Mouse (Mus musculus): ENCODE measurements around the gene Map3k21.
A peak's percentile ranks its signal among the peaks of the same experiment; 100 is the strongest.

Gene Map3k21

DNA sequence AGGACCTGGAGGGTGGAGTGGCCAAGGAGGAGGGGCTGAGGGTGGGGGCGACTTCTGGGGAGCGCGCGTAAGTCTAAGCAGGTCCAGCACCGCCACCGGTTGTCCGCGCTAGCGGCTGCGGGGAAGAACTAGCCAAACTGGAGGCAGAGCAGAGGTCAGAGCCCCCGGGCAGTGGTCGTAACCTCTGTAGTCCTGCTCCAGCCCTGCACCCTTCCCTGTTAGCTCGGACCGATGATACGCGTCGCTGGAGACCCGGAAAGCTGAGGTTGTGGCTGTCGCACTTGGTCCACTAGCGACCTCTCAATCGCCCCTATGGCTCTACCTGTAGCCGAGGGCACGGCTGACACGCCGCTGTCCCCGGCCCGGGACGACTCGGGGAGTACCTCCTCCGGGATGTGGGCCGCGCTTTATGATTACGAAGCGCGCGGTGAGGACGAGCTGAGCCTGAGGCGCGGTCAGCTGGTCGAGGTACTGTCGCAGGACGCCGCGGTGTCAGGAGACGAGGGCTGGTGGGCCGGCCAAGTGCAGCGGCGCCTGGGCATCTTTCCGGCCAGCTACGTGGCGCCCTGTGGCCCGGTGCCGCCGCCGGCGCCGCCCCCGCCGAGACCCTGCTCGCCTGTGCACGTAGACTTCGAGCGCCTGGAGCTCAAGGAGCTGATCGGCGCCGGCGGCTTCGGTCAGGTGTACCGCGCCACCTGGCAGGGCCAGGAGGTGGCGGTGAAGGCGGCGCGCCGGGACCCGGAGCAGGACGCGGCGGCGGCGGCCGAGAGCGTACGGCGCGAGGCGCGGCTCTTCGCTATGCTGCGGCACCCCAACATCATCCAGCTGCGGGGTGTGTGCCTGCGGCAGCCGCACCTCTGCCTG, at the start of gene Map3k21:
Gene Map3k21, plus strand, starts transcription at position 86 of the 864 bp plus-strand sequence.
- no peak for DNase-seq (ENCODE audit: low read depth)

DNA sequence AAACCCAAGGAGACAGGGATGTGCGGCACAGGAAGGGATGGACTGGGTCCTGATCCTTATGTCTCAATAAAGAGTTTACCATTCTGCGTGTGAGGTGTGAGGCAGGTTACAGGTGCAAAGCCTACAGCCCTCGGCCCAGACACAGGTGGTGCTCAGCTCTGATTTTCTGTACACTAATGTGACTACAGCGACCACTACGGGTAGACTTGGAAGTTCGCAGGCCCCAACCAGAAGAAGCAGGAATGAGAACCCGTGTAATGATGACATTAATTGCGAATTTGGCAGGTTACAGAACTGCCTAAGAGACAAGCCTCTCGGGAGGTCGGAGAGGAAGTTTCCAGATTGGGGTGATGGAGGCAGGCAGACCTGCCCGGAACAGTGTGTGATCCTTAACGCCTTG, 44.1 kb upstream of the Map3k21 start:
- no peak for DNase-seq (ENCODE audit: low read depth)

DNA sequence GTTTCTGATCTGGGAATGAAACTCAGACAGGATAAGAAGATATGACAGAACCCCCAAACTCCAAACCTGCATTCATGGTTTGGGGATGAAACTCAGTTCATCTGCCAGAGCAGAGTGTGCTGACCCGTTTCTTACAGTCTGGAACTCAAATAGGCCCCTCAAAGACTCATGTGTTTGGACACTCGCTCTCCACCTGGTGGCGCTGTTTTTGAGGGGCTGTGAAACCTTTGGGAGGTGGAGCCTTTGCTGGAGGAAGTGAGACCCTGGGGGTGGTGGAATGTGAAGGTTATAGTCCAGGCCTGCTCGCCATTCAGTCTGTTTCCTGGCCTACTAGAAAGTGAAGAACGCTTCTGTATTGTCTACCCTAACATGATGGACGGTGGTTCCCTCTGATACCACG, 41.7 kb upstream of the Map3k21 start:
- no peak for DNase-seq (ENCODE audit: low read depth)

DNA sequence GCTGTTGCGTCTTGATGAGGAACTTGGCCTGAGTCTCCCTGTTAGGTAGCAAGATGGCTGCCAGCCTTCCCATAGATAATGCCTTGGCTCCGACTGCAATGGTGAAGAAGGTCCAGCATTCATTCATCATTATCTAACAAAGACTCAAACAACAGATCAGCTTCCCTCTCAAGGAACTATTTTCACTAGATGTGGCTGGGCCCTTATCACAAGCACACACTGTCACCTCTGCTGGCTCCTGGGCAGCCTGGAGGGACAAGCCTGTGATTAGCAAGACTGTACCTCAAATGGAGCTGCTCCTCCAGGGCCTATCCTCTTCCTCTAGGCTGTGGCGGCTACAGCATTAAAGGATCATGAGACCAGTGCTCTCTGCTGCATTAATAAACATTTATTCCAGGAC, 40.5 kb upstream of the Map3k21 start:
- DNase-seq (ENCODE audit: low read depth): no peak

DNA sequence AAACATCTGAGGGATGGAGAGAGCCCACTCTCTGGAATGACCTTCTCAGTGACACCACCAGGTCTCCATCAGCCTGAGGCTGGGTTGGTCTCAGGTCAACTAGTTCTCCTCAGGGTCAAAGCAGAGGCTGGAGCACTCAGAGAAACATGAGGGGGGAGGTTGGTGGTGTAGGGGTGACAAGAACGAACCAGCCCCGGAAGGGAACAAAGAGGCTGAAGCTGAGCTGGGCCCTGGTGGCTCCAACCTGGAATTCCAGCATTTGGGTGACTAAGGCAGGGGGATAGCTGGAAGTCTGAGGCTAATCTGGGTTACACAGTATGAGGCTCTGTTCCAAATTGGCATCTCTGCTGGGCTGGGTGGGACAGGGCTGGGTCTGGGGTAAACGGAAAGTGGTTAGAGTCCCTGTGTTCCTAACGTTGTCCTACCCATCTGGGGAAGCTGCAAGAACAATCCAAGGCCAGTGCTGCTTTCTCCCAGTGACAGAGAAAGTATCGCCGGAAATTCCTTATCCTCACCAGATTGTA, 40.0 kb upstream of the Map3k21 start:
- DNase-seq (ENCODE audit: low read depth): no peak

DNA sequence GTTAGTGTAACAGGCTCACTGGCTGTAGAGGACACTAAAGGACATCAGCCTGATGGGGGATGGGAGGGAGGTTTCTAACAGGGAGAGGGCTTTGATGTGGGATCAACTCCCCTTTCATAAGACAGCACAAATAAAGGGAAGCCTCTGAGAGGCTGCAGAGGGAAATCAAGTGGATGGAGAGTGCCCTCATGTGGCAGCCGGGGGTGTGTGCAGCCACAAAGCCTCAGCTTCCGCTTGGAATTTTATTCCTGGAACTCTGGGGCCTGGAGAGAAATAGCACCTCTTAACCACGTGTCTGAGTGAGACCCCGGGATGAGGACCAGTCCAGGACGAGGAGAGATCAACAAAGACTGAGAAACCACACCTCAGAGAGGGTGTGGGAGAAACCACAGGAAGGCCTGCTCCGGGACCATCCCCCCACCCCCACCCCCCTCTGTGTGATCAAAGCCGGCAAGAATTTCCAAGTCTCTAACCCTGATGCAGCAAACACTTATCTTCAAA, 39.4 kb upstream of the Map3k21 start:
- peak; percentile 35 for DNase-seq (ENCODE audit: low read depth)

DNA sequence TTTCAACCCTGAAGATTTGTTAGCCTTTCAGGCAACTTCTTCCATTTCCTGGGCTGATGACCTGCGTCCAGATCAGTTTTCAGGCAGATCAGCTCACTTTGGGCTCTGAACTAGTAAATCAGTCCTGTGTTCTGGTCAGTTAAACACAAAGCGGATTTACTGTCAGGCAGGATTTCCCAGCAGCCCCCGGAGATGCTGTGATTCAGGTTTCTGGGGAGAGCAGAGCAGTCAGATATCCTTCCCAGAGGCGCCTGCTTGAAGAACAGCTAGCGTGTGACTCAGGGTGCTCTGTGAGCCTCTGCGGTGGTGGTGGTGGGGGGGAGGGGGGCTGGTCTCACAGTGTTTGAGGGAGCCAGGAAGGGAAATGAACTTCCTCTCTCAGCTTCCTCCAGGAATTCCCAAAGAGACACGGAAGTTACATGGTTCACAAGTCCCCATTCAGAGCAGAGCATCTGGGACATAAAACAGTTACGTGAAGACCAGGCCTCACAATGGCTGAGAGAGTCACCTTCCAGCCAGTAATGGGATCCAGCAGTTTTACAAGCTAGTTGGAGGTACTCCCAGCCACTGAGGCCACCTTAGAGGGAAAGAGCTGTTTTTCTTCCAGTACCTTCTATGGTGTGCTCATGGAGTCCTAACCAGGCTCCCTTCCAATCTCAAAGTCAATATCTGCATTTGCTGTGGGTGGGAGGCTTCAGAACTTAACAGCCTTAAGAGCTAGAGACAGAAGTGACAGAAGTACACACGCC, 37.6 kb upstream of the Map3k21 start:
- DNase-seq (ENCODE audit: low read depth): no peak

DNA sequence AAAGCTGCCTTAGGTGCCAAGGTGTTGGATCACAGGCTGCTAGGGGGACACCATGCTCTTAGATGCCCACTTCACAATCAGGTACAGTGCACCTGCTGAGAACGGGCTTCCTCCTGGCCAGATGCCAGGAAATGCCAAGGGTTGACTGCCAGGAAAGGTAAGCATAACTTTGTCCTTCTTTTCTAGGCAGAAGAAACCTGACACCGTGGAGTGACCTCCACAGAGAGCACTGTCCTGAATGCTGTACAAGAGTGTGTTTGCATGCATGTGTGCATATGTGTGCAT, 37.1 kb upstream of the Map3k21 start:
- DNase-seq (ENCODE audit: low read depth): no peak

DNA sequence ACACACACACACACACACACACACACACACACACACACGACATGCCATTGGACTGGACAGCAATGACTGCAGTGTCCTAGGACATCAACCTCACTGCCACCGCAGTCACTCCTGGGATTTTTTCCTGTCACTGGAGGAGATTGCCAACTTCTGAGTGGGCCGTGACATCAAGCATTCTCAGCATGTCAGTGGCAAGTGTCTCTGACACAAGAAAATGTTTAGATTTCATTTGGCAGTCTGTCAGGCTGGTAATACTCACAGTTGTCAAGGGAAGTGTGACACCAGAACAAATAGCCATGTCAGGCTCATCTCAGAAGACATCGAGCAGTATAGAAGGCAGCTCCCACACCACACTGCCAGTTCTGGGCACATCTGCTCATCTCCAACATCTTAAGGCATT, 29.8 kb upstream of the Map3k21 start:
- DNase-seq (ENCODE audit: low read depth): no peak

DNA sequence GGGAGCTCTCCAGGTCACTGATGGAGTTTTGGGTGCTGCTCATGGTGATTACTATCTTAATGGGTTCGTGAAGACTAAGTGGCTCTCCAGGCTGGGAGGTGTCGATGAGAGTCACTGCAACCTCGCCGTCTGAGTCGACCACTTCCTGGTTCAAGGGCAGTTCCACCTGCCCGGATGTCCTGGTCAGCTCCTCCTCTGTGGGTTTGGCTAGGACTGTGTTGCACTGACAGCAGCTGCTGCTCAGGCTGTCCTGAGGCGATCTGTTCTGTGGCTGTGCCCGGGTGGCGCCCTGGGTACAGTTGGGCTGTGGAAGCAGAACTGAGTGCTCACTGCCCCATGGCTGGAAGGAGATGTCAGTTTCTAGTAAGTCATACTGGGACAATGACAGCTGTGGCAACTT, 22.7 kb upstream of the Map3k21 start:
- no peak for DNase-seq (ENCODE audit: low read depth)

DNA sequence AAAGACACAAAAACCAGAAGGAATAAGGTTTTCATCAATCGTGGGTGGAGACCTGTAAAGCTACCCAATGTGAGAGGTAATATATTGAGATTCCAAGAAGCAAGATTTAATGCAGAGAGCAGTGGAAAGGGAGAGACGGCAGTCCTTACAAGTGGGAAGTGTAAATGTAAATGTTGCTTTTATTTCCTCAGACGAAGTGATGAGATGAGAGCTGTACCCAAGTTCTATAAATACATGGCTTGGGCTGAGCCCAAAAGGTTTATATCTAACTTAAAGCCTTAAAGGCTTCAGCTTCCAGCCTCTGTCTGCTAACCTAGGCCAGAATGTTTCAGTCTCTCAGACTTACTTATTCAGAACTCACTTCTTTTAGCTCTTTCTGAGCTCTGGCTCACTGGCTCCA, 20.3 kb upstream of the Map3k21 start:
- no peak for DNase-seq (ENCODE audit: low read depth)

DNA sequence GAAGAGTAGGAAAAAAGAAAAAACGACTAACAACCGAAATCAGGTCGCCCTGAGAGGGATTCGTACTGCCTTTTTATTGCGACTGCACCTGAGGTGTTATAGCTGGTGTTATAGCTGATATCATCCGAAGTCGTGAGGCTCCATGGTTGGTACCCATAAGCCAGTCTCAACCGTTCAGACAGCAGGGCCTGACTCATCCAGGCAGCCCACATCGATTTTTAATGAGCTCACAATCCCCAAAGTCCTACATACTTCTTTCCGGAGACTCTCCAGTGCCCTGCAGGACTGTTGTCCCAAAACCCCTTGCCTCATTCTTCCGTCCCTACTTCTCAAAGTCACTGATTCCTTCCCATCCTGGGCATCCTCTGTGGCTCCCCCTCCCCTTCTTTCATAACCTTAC, 12.9 kb upstream of the Map3k21 start:
- no peak for DNase-seq (ENCODE audit: low read depth)

DNA sequence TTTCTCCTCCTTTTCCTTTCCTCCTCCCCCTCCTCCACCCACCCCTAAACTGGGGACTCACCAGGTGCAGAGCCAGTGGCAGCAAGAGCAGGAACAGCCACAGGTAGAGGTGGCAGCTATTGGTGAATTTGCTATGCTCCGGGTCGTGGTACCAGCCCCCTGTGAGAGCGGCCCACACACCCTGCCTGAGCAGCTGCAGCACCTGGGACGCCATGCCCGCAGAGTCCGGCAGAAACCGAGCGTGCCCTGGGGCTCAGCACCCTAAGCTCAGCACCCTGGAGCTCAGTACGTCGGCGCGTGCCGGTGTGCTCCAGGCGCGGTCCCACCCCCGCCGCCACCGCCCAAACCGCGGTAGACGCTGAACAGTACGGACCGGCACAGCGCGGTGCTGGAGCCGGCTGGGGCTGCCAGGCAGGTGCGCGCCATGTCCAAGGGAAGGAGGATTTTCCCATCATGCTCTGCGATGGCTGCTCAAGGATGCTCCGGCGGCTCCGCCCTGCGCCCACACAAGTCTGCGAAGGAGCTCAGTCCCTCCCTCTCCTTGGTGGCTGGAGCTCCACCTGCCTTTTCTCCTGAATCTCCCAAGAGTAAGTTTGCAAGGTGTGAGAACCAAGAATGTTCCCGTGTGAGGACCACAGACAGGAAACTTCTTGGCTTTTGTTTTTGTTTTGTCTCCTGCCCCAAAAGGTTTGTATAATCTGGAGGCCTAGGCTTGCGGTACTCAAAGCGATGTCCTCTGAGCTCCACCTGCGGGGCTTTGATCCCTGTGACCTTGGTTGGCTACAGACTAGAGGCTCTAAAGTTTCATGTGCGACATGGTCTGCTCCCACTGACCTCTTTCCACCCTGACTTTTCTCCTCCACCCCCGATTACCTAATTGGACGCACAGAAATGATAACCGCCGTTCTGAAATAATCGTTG, 12.1 kb upstream of the Map3k21 start, which contains the start of gene Pcnx2:
Gene Pcnx2, minus strand, starts transcription at position 450 of the 921 bp plus-strand sequence.
- DNase-seq (ENCODE audit: low read depth): peak; percentile 6

DNA sequence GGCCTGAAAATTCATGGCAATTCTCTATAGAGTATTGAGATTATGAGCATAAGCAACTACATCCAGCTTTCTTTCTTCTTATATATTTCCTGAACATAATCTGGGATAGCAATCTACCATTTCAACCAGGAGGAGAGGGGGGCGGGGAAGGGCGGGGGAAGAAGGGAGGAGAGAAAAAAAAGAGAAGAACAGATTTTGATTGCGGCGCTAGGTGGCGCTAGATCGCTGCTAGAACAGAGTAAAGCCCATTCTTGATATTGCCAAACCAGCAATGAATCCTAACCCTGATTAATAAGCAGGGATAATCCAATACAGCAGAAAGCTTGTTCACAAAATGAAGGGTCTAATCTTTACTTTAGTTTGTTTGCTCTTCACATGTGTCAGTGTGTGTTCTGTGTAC, 11.4 kb upstream of the Map3k21 start:
- peak; percentile 61 for DNase-seq (ENCODE audit: low read depth)

DNA sequence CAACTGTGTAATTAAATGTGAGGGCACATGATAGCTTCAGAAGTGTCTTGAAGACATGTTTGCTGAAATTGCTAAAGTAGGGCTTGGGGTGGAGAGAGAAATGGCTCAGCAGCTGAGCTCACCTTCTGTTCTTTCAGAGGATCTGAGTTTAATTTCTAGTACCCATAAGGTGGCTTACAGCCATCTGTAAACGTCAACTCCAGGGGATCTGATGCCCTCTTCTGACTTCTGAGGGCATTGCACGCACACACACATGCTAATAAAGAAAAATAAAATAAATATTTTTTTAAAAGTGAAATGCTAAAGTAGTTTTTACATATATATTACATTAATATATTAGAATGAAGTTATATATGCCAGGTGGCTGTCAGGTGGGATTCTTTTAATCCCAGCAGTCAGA, 9.1 kb upstream of the Map3k21 start:
- DNase-seq (ENCODE audit: low read depth): no peak

DNA sequence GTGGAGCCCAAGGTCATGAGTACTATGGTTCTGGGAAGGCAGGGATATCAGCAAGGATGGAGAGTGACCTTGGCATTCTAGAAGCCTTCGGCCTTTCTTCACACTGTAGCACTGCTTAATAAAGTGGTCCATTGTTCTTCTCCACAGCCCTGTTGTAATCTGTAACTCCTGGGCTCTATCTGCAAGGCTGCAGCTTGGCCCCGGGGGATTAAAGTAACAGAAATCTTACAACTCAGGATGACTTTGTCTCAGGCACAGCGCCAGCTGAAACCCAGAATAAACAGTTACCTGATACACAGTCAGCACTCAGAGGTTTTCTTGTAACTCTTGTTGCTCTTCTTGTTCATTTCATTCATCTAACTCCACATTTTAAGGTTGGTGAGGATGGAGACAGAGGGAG, 7.7 kb upstream of the Map3k21 start:
- no peak for DNase-seq (ENCODE audit: low read depth)

DNA sequence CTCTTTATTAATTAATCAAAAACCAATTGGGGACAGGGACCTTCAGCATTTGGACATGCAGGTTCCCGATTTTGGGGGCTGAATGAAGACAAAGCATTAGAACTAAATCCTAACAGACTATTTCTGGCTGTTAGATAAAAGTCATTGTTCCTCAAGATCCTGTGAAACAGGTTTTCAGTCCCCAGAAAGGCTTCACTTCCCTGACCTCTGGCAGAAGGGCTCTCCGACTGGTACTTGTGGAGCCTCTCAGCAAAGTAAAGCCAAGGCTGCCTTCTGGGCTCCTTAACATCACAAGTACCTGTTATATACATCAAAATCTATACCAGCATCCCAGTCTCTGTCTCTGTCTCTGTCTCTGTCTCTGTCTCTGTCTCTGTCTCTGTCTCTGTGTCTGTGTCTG, 4.9 kb upstream of the Map3k21 start:
- no peak for DNase-seq (ENCODE audit: low read depth)

DNA sequence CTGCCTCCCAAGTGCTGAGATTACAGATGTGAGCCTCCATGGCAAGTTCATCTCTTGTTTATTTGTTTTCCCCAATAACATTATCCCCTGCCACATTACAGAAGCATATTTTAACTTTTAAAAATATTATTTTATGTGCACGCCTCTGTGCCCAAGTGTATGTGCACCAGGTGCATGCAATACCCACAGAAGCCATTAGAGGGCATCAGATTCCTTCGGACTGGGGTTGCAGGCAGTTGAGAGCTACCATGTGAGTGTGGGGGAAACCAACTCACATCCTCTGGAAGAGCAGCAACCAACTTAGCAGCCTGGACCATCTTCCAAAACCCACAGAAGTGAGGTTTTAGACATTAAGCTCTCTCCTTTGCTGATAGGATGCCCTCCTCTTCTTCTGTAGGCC, 2.9 kb upstream of the Map3k21 start:
- no peak for DNase-seq (ENCODE audit: low read depth)

DNA sequence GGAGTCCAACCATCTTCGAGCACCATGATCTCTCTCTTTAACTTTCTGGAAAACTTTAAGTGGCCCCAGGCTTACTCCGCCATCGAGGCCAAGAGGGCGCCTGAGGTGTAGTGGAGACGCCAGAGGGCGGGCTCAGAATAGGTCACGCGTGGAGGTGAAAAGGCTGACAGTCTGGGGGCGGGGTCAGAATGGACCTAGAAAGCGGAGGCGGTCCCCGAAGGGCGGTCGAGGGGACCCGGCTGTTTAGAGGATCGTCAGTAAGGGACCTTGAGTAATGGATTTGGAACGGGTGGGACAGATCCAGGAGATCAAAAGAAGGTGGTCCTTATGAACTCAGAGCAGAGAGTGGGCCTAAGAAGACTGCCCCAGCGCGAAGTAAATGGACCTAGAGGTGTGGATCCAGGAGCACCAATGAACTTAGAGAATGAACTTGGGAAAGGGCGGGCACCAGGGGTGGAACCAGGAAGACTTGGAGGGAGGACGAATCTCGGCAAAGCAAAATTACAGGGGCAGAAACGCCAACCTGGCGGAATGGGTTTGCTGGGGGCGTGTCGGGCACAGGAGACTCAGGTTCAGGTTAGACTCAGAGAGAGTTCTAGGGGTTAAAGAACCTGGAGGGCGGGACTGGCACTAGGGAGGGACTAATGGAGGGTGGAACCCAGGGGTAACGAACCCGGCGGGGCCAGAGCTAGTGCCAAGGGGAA, 437 bp upstream of the Map3k21 start:
- no peak for DNase-seq (ENCODE audit: low read depth)

DNA sequence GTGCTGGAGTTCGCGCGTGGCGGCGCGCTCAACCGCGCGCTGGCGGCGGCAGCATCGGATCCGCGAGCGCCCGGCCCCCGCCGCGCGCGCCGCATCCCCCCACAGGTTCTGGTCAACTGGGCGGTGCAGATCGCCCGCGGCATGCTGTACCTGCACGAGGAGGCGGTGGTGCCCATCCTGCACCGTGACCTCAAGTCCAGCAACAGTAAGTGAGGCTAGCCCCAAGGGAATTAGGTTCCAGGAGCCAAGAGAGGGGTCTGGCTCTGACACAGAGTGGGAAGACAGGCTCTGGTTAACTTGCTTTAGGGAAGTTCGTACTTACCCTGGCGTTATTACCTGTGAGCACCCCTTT, 955 bp downstream of the Map3k21 start:
- DNase-seq (ENCODE audit: low read depth): no peak

DNA sequence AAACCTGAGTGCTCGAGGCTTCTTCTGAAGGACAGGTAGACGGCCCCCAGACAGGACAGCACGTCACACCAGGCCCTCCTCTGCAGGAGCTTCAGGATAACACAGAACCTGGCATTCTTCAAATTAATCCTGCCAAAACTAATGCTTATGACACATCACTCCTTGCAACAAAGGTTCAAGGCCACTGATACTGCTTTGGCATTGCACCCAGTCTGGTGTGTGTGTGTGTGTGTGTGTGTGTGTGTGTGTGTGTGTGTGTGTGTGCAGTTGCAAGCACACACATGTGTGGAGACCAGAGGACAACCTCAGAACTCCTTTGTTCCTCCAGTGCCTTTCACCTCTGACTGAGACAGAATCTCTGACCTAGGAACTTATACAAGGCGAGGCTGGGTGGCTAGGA, 3.0 kb downstream of the Map3k21 start:
- no peak for DNase-seq (ENCODE audit: low read depth)

DNA sequence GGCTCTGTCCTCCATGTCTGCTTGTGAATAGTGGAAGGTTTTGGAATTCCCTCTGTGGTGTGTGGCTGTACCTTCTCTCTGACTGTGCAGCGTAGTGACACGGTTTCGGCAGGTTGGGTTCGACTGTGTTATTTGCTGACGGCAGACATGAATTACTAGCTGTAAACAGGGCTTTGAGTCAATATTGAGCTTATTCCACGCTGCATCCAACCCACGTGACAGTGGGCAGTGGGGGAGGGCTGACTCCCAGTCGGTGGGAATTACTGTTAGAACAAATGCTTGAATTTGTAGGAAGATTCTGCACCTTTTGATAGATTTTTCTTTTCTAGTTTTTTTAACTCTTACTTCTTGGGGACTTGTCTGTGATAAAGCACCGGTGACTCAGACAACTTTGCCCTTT, 4.1 kb downstream of the Map3k21 start:
- no peak for DNase-seq (ENCODE audit: low read depth)
